Mouse (Mus musculus) heart, adult 2 months (tissue): ENCODE measurements around the gene Kdm4b.

Source experiments
- CTCF ChIP-seq: fragments of 200-600 bp; IDR thresholded peaks from 2 replicates; pipeline ENCODE4 v1.8.1; 2022; ENCODE audit warnings: antibody characterized with exemption, mild to moderate bottlenecking, moderate library complexity
- EP300 ChIP-seq: fragments of 200-500 bp; IDR thresholded peaks from 2 replicates; pipeline ENCODE4 v1.6.1; 2011; ENCODE audit warnings: low read depth, low read length, control low read depth; ENCODE audit not compliant: insufficient read depth
- POLR2A ChIP-seq: fragments of 200-500 bp; IDR thresholded peaks from 2 replicates; pipeline ENCODE4 v1.6.1; 2011; ENCODE audit warnings: mild to moderate bottlenecking, low read depth, low read length, control low read depth; ENCODE audit not compliant: insufficient read depth

DNA sequence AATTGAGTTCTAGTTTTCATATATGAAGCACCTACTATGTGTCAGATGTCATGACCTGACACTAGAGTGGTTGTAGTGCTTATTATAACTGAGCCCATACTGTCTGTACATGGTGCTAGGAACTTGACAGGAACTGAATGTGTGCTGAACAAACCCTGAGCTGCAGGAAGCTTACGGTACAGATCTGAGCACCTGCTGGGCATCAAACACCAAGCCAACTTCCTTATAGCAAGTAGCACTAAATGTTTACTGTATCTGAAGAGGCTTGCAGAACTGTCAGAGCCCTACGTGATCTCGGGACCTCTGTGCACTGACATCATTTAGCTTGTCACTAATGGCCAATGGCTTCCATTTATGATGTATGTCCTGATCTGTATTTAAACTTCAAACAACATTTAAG is 105.7 kb downstream of the Kdm4b start:
- TF ChIP-seq CTCF (no peak), POLR2A (no peak), EP300 (no peak)
